Comparison of ENCODE assay signal across 23 mouse cellular contexts in genomic region chr5:81370126-81370850, GRCm38 (mm10).
A peak's percentile ranks its signal among the peaks of the same experiment; 100 is the strongest.
DNase-seq lines count a peak whose midpoint lies in the region; ATAC-seq lines count a peak whose summit lies in the region.
"Had no signal": no experiment of that assay in that cellular context is flagged by ENCODE, and none has a peak within 500 bp of the region (broad histone marks: within the 10 kb centered on the region; RNA-seq: fewer than 3 reads in every experiment).

No protein-coding gene starts in this region.

- no peak overlapping the region for H3K4me3 ChIP-seq in embryonic facial prominence, embryonic 14.5 days (ENCODE audit: low read depth, low read length)
- H3K4me3 ChIP-seq in embryonic facial prominence, embryonic 10.5 days: no peak overlapping the region
- H3K4me3 ChIP-seq in limb, embryonic 13.5 days: no peak overlapping the region
- no peak overlapping the region for H3K4me3 ChIP-seq in limb, embryonic 10.5 days
- no peak overlapping the region for H3K4me3 ChIP-seq in lung, embryonic 16.5 days (ENCODE audit: low read length)
- H3K4me3 ChIP-seq: embryonic facial prominence, embryonic 15.5 days; gastrocnemius, adult 2 months; hindbrain, embryonic 12.5 days; hindbrain, embryonic 15.5 days had no signal

- no peaks in the 10 kb centered on the region for H3K27me3 ChIP-seq in embryonic facial prominence, embryonic 14.5 days (replicated peaks; ENCODE audit: control insufficient read depth, insufficient read depth, low read length)
- no peaks in the 10 kb centered on the region for H3K27me3 ChIP-seq in embryonic facial prominence, embryonic 10.5 days (replicated peaks; ENCODE audit: low read depth, poor library complexity, severe bottlenecking)
- H3K27me3 ChIP-seq in limb, embryonic 13.5 days: no peaks in the 10 kb centered on the region
- no peaks in the 10 kb centered on the region for H3K27me3 ChIP-seq in limb, embryonic 10.5 days (ENCODE audit: low read depth, poor library complexity, severe bottlenecking)
- H3K27me3 ChIP-seq in lung, embryonic 16.5 days (ENCODE audit: control insufficient read depth, insufficient read depth, low read depth, low read length): no peaks in the 10 kb centered on the region
- H3K27me3 ChIP-seq: embryonic facial prominence, embryonic 15.5 days; hindbrain, embryonic 12.5 days; hindbrain, embryonic 15.5 days had no signal

- 70% methylated on average over 10 of the region's 10 CpGs for WGBS in embryonic facial prominence, embryonic 14.5 days
- 90% methylated on average over 10 of the region's 10 CpGs for WGBS in embryonic facial prominence, embryonic 10.5 days
- WGBS in limb, embryonic 13.5 days: 53% methylated on average over 10 of the region's 10 CpGs
- WGBS in limb, embryonic 10.5 days: 92% methylated on average over 10 of the region's 10 CpGs
- 48% methylated on average over 10 of the region's 10 CpGs for WGBS in lung, embryonic 16.5 days

- H3K9ac ChIP-seq in embryonic facial prominence, embryonic 14.5 days (ENCODE audit: low read depth, low read length): no peak overlapping the region
- no peak overlapping the region for H3K9ac ChIP-seq in limb, embryonic 13.5 days
- H3K9ac ChIP-seq in lung, embryonic 16.5 days (ENCODE audit: low read length): no peak overlapping the region
- H3K9ac ChIP-seq: embryonic facial prominence, embryonic 15.5 days; forebrain, postnatal 0 days; hindbrain, embryonic 12.5 days; hindbrain, embryonic 15.5 days had no signal

- H3K27ac ChIP-seq in embryonic facial prominence, embryonic 14.5 days (replicated peaks; ENCODE audit: low read depth, low read length): no peak overlapping the region
- no peak overlapping the region for H3K27ac ChIP-seq in embryonic facial prominence, embryonic 10.5 days (replicated peaks)
- H3K27ac ChIP-seq in limb, embryonic 13.5 days: peak overlapping the region; percentile 22; the same call in 1 of the 2 replicates
- no peak overlapping the region for H3K27ac ChIP-seq in limb, embryonic 10.5 days
- H3K27ac ChIP-seq in lung, embryonic 16.5 days (ENCODE audit: low read length): no peak overlapping the region
- H3K27ac ChIP-seq: embryonic facial prominence, embryonic 15.5 days; gastrocnemius, adult 2 months; hindbrain, embryonic 12.5 days; hindbrain, embryonic 15.5 days had no signal

- H3K36me3 ChIP-seq in embryonic facial prominence, embryonic 14.5 days (ENCODE audit: control insufficient read depth, insufficient read depth, low read length): no peaks in the 10 kb centered on the region
- H3K36me3 ChIP-seq in embryonic facial prominence, embryonic 10.5 days (replicated peaks): no peaks in the 10 kb centered on the region
- H3K36me3 ChIP-seq in limb, embryonic 13.5 days: no peaks in the 10 kb centered on the region
- H3K36me3 ChIP-seq in limb, embryonic 10.5 days: no peaks in the 10 kb centered on the region
- no peaks in the 10 kb centered on the region for H3K36me3 ChIP-seq in lung, embryonic 16.5 days (ENCODE audit: control insufficient read depth, insufficient read depth, low read length)
- H3K36me3 ChIP-seq: embryonic facial prominence, embryonic 15.5 days; hindbrain, embryonic 12.5 days; hindbrain, embryonic 15.5 days had no signal

- no peaks in the 10 kb centered on the region for H3K9me3 ChIP-seq in embryonic facial prominence, embryonic 14.5 days (ENCODE audit: control insufficient read depth, low read length)
- H3K9me3 ChIP-seq in embryonic facial prominence, embryonic 10.5 days: no peaks in the 10 kb centered on the region
- H3K9me3 ChIP-seq in limb, embryonic 13.5 days: no peaks in the 10 kb centered on the region
- no peaks in the 10 kb centered on the region for H3K9me3 ChIP-seq in limb, embryonic 10.5 days (replicated peaks)
- no peaks in the 10 kb centered on the region for H3K9me3 ChIP-seq in lung, embryonic 16.5 days (ENCODE audit: control insufficient read depth, low read length)
- H3K9me3 ChIP-seq: embryonic facial prominence, embryonic 15.5 days; hindbrain, embryonic 12.5 days; hindbrain, embryonic 15.5 days had no signal

- peak; percentile 48 for DNase-seq in embryonic facial prominence, embryonic 14.5 days (ENCODE audit: low spot score)
- DNase-seq in embryonic facial prominence, embryonic 10.5 days (ENCODE audit: low spot score): no peak
- no peak for DNase-seq in limb, embryonic 10.5 days (ENCODE audit: low spot score)
- no peak for DNase-seq in lung, postnatal 4 days
- DNase-seq: adrenal gland, adult 8-10 months; adrenal gland, postnatal 25 days; cerebellum, adult 11-12 months; cerebellum, adult 8-10 months; cerebellum, postnatal 10 days; cerebellum, postnatal 36 days; embryo, embryonic 11 days; forebrain, postnatal 0 days; gastrocnemius, adult 2 months; gastrocnemius, postnatal 14 days; heart, adult 11 months had no signal

- no peaks in the 10 kb centered on the region for H3K4me1 ChIP-seq in embryonic facial prominence, embryonic 14.5 days (ENCODE audit: control insufficient read depth, insufficient read depth, low read length)
- no peaks in the 10 kb centered on the region for H3K4me1 ChIP-seq in embryonic facial prominence, embryonic 10.5 days
- H3K4me1 ChIP-seq in limb, embryonic 13.5 days: no peaks in the 10 kb centered on the region
- no peaks in the 10 kb centered on the region for H3K4me1 ChIP-seq in limb, embryonic 10.5 days
- no peaks in the 10 kb centered on the region for H3K4me1 ChIP-seq in lung, embryonic 16.5 days (replicated peaks; ENCODE audit: control insufficient read depth, insufficient read depth, low read length)
- H3K4me1 ChIP-seq: embryonic facial prominence, embryonic 15.5 days; hindbrain, embryonic 12.5 days; hindbrain, embryonic 15.5 days had no signal

- no peak overlapping the region for H3K4me2 ChIP-seq in embryonic facial prominence, embryonic 14.5 days (ENCODE audit: low read depth, low read length)
- no peak overlapping the region for H3K4me2 ChIP-seq in limb, embryonic 13.5 days (replicated peaks)
- H3K4me2 ChIP-seq in lung, embryonic 16.5 days (ENCODE audit: low read depth, low read length): no peak overlapping the region
- H3K4me2 ChIP-seq: embryonic facial prominence, embryonic 15.5 days; heart, embryonic 11.5 days; hindbrain, embryonic 12.5 days; hindbrain, embryonic 15.5 days had no signal

- no peak for ATAC-seq in embryonic facial prominence, embryonic 14.5 days (ENCODE audit: low read depth)
- ATAC-seq in limb, embryonic 13.5 days (ENCODE audit: low FRiP score, low read depth): no peak
- peak; percentile 89 for ATAC-seq in lung, embryonic 16.5 days (ENCODE audit: low read depth)
- ATAC-seq: activated CD4-positive, CD25-positive, alpha-beta regulatory T cell, adult 4 months; forebrain, embryonic 14.5 days; forebrain, postnatal 0 days had no signal
